Mouse (Mus musculus) limb, embryonic 13.5 days (tissue): Measurements from ENCODE around the gene 6430531B16Rik. TPM values are rescaled to one million over a fixed set of nuclear protein-coding genes. Genes with fewer than 3 reads are reported as not detected.

Experiments
- ATAC-seq: fragments of 200-750 bp; cut with Nextera tagmentation; 2 replicates; pipeline ENCODE4 v1.8.0; 2017; ENCODE audit warnings: low read depth, moderate number of reproducible peaks, moderate TSS enrichment; ENCODE audit not compliant: low FRiP score
- H3K27ac ChIP-seq: fragments of 300-500 bp; sonication (generic); 2 replicates; pipeline ENCODE4 v1.5.1; 2015; ENCODE audit warnings: inconsistent platforms, mild to moderate bottlenecking, moderate library complexity
- H3K27me3 ChIP-seq: fragments of 300-500 bp; sonication (generic); 2 replicates; pipeline ENCODE4 v1.6.1; 2015; ENCODE audit warnings: mild to moderate bottlenecking, inconsistent platforms
- H3K36me3 ChIP-seq: fragments of 300-500 bp; sonication (generic); 2 replicates; pipeline ENCODE4 v1.6.1; 2015; ENCODE audit warnings: inconsistent platforms, mild to moderate bottlenecking, moderate library complexity
- H3K4me1 ChIP-seq: fragments of 300-500 bp; sonication (generic); 2 replicates; pipeline ENCODE4 v1.6.1; 2015; ENCODE audit warnings: inconsistent platforms
- H3K4me2 ChIP-seq: fragments of 300-500 bp; sonication (generic); replicated peaks from 2 replicates; pipeline ENCODE4 v1.6.1; 2015; ENCODE audit warnings: inconsistent platforms, mild to moderate bottlenecking, moderate library complexity
- H3K4me3 ChIP-seq: fragments of 300-500 bp; sonication (generic); 2 replicates; pipeline ENCODE4 v1.5.1; 2015; ENCODE audit warnings: moderate library complexity, mild to moderate bottlenecking, inconsistent platforms
- H3K9ac ChIP-seq: fragments of 300-500 bp; sonication (generic); 2 replicates; pipeline ENCODE4 v1.6.1; 2015; ENCODE audit warnings: mild to moderate bottlenecking, inconsistent platforms
- H3K9me3 ChIP-seq: fragments of 300-500 bp; sonication (generic); 2 replicates; pipeline ENCODE4 v1.6.1; 2016; ENCODE audit warnings: inconsistent platforms
- WGBS: fragments of 180-500 bp; shearing (Covaris S2); methylation state at CpG from one replicate; pipeline ENCODE4 v1.1.7; 2015; 5-methylcytosine and 5-hydroxymethylcytosine counted together
- polyA plus RNA-seq: library from polyadenylated mRNA; unstranded; fragments of >200 nt; fragmentation: Nextera tagmentation; extraction: Ambion mirVana; gene quantifications from 2 replicates; pipeline ENCODE4 v1.2.1, GENCODE M21; 2015

The 6430531B16Rik gene
- polyA plus RNA-seq, 1 experiment from 2014 or later, result 0.53 TPM

- no peak overlapping the region for H3K4me3 ChIP-seq
- no peaks in the 10 kb centered on the region for H3K27me3 ChIP-seq
- no peaks in the 10 kb centered on the region for H3K36me3 ChIP-seq
- H3K27ac ChIP-seq, result no peak overlapping the region
- 25% methylated on average over 10 of the region's 10 CpGs for WGBS
- no peak overlapping the region for H3K9ac ChIP-seq
- no peak overlapping the region for H3K4me2 ChIP-seq
- no peak for ATAC-seq
- H3K4me1 ChIP-seq, result no peaks in the 10 kb centered on the region
- no peaks in the 10 kb centered on the region for H3K9me3 ChIP-seq
These were observed 9.0 kb downstream of the 6430531B16Rik start for GRCm38 (mm10) chr7:139969348-139970130.

DNA sequence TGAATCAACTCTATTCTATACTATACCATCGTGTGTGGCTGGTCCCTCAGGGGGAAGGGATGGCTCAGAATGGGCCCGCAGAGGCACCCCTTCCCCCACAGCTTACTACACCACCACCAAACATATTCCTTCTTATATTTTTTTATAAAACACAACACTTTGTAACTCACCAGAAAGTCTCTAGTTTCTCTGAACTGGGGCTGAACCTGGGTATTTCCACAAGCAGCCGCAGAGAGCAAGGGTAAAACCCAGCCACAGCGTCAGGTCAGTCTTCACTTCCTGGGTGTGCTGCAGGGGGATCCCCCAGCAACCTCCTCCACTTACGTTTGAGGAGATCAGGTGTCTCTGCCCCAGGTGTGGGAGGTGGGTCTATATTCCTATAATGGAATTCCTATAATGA is 10.1 kb downstream of the 6430531B16Rik start:
- no peaks in the 10 kb centered on the region for H3K4me1 ChIP-seq
- H3K9ac ChIP-seq, result no peak overlapping the region
- H3K27me3 ChIP-seq, result no peaks in the 10 kb centered on the region
- no peaks in the 10 kb centered on the region for H3K9me3 ChIP-seq
- 62% methylated on average over 5 of the region's 5 CpGs for WGBS
- H3K27ac ChIP-seq, result no peak overlapping the region
- H3K36me3 ChIP-seq, result no peaks in the 10 kb centered on the region
- no peak overlapping the region for H3K4me3 ChIP-seq
- ATAC-seq, result no peak
- H3K4me2 ChIP-seq, result no peak overlapping the region

DNA sequence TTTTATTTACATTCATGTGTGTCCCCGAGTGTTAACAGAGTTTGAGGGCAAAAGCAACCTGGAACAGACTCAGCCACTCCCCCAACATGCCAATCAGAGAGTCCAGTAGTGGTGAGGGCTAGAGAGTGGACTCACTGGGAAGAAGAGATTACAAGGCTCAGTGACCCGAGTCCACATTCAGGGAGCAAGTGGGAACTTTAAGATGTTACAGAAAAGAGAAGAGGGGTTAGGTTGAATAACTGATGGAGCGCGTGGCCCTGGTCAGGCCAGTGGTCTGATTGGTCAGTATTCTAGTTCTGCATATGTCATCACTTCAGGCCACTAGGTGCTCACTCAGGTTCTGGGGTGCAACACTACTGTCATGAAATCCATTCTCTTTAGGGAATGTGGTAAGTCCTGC is 11.4 kb downstream of the 6430531B16Rik start:
- ATAC-seq, result no peak
- no peak overlapping the region for H3K9ac ChIP-seq
- WGBS, result 26% methylated on average over 4 of the region's 4 CpGs

GRCm38 (mm10) chr7:139963814-139964213 is 14.7 kb downstream of the 6430531B16Rik start:
- Histone ChIP-seq H3K4me2 (no peak overlapping the region), H3K4me3 (no peak overlapping the region), H3K36me3 (no peaks in the 10 kb centered on the region), H3K4me1 (0 out of 2 replicates have a peak, but pooled peaks cover 3% of the 10 kb centered on the region), H3K9me3 (no peaks in the 10 kb centered on the region), H3K27ac (no peak overlapping the region), H3K27me3 (peaks cover 10% of the 10 kb centered on the region; the same call in 1 of the 2 replicates), H3K9ac (no peak overlapping the region)
- whole genome bisulfite sequencing, result 52% methylated on average over 4 of the region's 4 CpGs
- no peak for ATAC-seq

More for the DNA sequence above, 11.4 kb downstream of the 6430531B16Rik start:
- Histone ChIP-seq H3K9me3 (no peaks in the 10 kb centered on the region), H3K4me2 (no peak overlapping the region), H3K4me3 (no peak overlapping the region), H3K27me3 (no peaks in the 10 kb centered on the region), H3K36me3 (no peaks in the 10 kb centered on the region), H3K27ac (no peak overlapping the region), H3K4me1 (no peaks in the 10 kb centered on the region)

- H3K9me3 ChIP-seq, result no peaks in the 10 kb centered on the region
- no peak for ATAC-seq
- peaks cover 36% of the 10 kb centered on the region for H3K27me3 ChIP-seq
- 88% methylated on average over 10 of the region's 10 CpGs for WGBS
- no peak overlapping the region for H3K4me3 ChIP-seq
- no peak overlapping the region for H3K9ac ChIP-seq
- no peak overlapping the region for H3K4me2 ChIP-seq
- 0 out of 2 replicates have a peak, but pooled peaks cover 3% of the 10 kb centered on the region for H3K4me1 ChIP-seq
- H3K36me3 ChIP-seq, result no peaks in the 10 kb centered on the region
- no peak overlapping the region for H3K27ac ChIP-seq
These were observed 17.4 kb downstream of the 6430531B16Rik start for GRCm38 (mm10) chr7:139961141-139961540.

DNA sequence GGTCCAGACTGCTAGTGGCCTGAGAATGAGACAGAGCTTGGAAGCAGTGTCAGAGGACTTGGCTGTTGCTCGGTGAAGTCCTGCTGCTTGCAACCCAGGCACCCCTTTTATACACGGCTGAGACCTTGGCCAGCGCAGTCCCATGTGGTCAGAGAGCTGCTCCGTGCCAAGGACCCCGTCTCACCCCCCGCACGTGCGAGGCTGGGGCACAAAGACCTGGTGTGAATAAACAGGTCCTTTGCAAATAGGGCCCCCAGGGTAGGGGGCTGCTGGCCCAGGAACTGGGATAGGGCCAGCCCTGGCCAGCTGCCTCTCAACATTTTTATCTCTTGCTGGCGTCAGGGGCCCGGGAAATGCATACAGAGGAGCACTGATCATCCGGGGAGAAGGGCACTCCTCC is 20.6 kb downstream of the 6430531B16Rik start:
- no peak overlapping the region for H3K9ac ChIP-seq

GRCm38 (mm10) chr7:139957437-139957836 is 21.1 kb downstream of the 6430531B16Rik start:
- Histone ChIP-seq H3K4me2 (no peak overlapping the region), H3K27ac (no peak overlapping the region), H3K9ac (no peak overlapping the region), H3K9me3 (no peaks in the 10 kb centered on the region), H3K4me3 (no peak overlapping the region), H3K27me3 (peaks cover 47% of the 10 kb centered on the region), H3K36me3 (no peaks in the 10 kb centered on the region), H3K4me1 (0 out of 2 replicates have a peak, but pooled peaks cover 3% of the 10 kb centered on the region)
- WGBS, result 49% methylated on average over 11 of the region's 11 CpGs
- no peak for ATAC-seq

More for the DNA sequence above, 20.6 kb downstream of the 6430531B16Rik start:
- Histone ChIP-seq H3K9me3 (no peaks in the 10 kb centered on the region), H3K27ac (no peak overlapping the region), H3K4me1 (0 out of 2 replicates have a peak, but pooled peaks cover 3% of the 10 kb centered on the region), H3K4me3 (no peak overlapping the region), H3K4me2 (no peak overlapping the region), H3K27me3 (peaks cover 46% of the 10 kb centered on the region), H3K36me3 (no peaks in the 10 kb centered on the region)
- WGBS, result 34% methylated on average over 11 of the region's 11 CpGs
- ATAC-seq, result no peak

- Histone ChIP-seq H3K9ac (no peak overlapping the region), H3K4me3 (no peak overlapping the region), H3K36me3 (no peaks in the 10 kb centered on the region), H3K4me1 (0 out of 2 replicates have a peak, but pooled peaks cover 3% of the 10 kb centered on the region), H3K27ac (no peak overlapping the region), H3K9me3 (no peaks in the 10 kb centered on the region), H3K27me3 (peaks cover 54% of the 10 kb centered on the region), H3K4me2 (no peak overlapping the region)
- no peak for ATAC-seq
- WGBS, result 63% methylated on average over 3 of the region's 3 CpGs
These were observed 21.9 kb downstream of the 6430531B16Rik start for GRCm38 (mm10) chr7:139956658-139957057.

GRCm38 (mm10) chr7:139955505-139955904 is 23.1 kb downstream of the 6430531B16Rik start:
- H3K4me1 ChIP-seq, result 0 out of 2 replicates have a peak, but pooled peaks cover 7% of the 10 kb centered on the region
- no peak for ATAC-seq
- no peaks in the 10 kb centered on the region for H3K36me3 ChIP-seq
- H3K9me3 ChIP-seq, result no peaks in the 10 kb centered on the region
- no peak overlapping the region for H3K9ac ChIP-seq
- WGBS, result 85% methylated on average over 4 of the region's 4 CpGs
- no peak overlapping the region for H3K4me3 ChIP-seq
- H3K27me3 ChIP-seq, result peaks cover 52% of the 10 kb centered on the region
- no peak overlapping the region for H3K27ac ChIP-seq
- H3K4me2 ChIP-seq, result no peak overlapping the region

DNA sequence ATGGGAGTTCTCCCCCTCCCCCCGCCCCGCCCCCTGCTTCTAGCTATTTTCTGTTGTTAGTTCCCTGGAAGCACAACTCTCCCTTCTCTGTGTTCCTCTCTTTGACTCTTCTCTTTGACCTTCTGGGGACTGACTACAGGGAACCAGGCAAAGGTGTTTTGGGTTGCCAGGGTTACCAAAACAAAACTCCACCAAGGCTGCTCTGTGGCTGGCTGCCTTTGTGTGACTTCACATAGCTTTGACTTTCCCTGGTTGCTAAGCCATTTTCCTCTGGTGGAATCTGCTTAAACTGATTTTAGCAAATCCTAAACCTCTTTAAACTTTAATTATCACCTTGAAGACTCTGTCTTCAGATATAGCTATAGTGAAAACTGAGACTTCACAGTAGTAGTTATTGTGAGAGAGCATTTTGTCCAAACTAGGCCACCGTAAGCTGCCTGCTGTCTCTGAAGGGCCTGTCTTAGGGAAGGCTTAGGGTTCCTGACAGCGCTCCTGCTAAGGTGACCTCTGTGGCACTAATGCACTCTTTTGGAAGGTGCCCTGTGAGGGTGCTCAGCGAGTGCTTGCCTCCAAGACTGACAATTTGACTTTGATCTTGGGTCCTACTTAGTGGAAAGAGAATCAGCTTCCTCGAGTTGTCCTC is 26.4 kb downstream of the 6430531B16Rik start:
- WGBS, result 61% methylated on average over 6 of the region's 6 CpGs
- no peak overlapping the region for H3K9ac ChIP-seq
- no peak overlapping the region for H3K27ac ChIP-seq
- 0 out of 2 replicates have a peak, but pooled peaks cover 4% of the 10 kb centered on the region for H3K4me1 ChIP-seq
- peaks cover 58% of the 10 kb centered on the region for H3K27me3 ChIP-seq
- no peak for ATAC-seq
- no peak overlapping the region for H3K4me2 ChIP-seq
- no peak overlapping the region for H3K4me3 ChIP-seq
- no peaks in the 10 kb centered on the region for H3K36me3 ChIP-seq
- no peaks in the 10 kb centered on the region for H3K9me3 ChIP-seq

DNA sequence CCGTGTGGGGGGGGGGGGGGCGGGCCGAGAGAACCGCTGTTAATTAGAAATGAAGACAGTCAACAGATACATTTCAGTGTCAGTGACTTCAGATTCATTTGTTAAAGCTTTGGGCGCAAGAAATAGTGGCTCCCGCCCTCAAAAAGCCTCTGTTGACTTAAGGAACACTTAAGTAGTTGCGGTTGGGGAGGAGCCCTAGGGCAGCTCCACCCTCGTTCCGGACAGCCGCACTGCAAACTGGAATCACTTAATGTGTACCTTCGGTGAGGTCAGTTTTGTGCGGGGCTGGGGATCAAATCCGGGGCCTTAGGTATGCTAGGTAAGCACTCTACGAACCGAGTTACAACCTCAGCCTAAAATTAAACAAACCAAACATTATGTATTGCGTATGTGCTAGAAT is 27.5 kb downstream of the 6430531B16Rik start:
- H3K27me3 ChIP-seq, result peaks cover 58% of the 10 kb centered on the region
- no peaks in the 10 kb centered on the region for H3K36me3 ChIP-seq
- H3K9ac ChIP-seq, result peak overlapping the region; percentile 71
- no peaks in the 10 kb centered on the region for H3K9me3 ChIP-seq
- H3K4me1 ChIP-seq, result 0 out of 2 replicates have a peak, but pooled peaks cover 4% of the 10 kb centered on the region
- H3K4me2 ChIP-seq, result peak overlapping the region; percentile 78
- no peak for ATAC-seq
- 6% methylated on average over 16 of the region's 16 CpGs for WGBS
- peak overlapping the region; percentile 60 for H3K4me3 ChIP-seq
- H3K27ac ChIP-seq, result no peak overlapping the region

GRCm38 (mm10) chr7:139950283-139950971 is 28.1 kb downstream of the 6430531B16Rik start:
- peak; percentile 78 for ATAC-seq
- H3K27me3 ChIP-seq, result peaks cover 64% of the 10 kb centered on the region

More at GRCm38 (mm10) chr7:139950283-139950971, 28.1 kb downstream of the 6430531B16Rik start:
- peak overlapping the region; percentile 60 for H3K4me3 ChIP-seq
- no peaks in the 10 kb centered on the region for H3K36me3 ChIP-seq
- 0 out of 2 replicates have a peak, but pooled peaks cover 4% of the 10 kb centered on the region for H3K4me1 ChIP-seq
- peak overlapping the region; percentile 71 for H3K9ac ChIP-seq
- no peaks in the 10 kb centered on the region for H3K9me3 ChIP-seq
- peak overlapping the region; percentile 78 for H3K4me2 ChIP-seq
- H3K27ac ChIP-seq, result no peak overlapping the region
- WGBS, result under 1% methylated on average over 33 of the region's 33 CpGs
